16 mouse cellular contexts compared by ENCODE assay signal in the genomic region with DNA sequence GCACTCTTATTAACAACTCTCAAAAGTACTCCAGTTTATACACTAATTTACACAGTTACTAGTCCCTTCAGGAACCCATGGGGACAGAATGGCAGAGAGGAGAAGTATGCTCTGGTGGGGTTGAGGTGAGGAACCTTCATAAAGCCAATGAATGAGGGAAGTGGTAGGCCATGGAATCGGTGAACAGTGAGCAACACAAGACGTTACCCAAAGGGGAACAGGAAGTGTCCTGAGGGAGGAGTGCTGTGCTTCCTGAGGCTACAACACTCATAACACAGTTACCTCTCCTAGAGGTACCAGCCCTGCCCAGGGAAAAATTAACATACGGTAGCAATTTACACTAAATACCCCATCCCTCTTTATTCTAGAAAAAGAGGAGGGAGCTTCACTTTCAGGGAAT.
"Had no signal": no experiment of that assay in that cellular context is flagged by ENCODE, and none has a peak within 500 bp of the region (broad histone marks: within the 10 kb centered on the region; RNA-seq: fewer than 3 reads in every experiment).

No protein-coding gene starts in this region.

- ATAC-seq: liver, postnatal 0 days; lung, postnatal 0 days; midbrain, embryonic 13.5 days; midbrain, embryonic 15.5 days had no signal

- DNase-seq: liver, embryonic 13.5 days; liver, postnatal 0 days; lung, adult 2 months; lung, postnatal 14 days; lung, postnatal 36 days; retina, postnatal 1 day; right cerebral cortex, adult 18-20 months; right cerebral cortex, postnatal 25 days; right cerebral cortex, postnatal 4 days; spleen, adult 18-20 months; thymus, adult 18-20 months; thymus, postnatal 14 days; thymus, postnatal 36 days had no signal
